Mouse (Mus musculus): ENCODE data around the gene Rab40c.

DNA sequence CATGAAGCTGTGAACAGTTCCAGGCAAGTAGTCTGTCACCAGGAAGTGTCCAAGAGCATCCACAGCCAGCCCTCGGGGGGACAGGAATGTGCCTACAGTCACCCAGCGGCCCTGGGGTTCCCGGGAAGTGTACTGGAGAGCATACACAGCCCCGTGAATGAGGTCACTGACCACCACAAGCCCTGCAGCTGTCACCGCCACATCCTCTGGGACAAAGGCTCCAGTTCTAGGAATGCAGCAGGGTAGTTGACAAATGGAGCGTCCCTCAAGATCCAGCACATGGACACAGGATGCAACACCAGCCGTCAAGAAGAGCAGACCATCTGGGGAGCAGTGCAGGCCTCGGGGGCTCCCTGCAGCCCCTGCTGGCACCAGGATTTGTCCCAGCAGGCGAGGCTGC, 24.2 kb upstream of the Rab40c start:
- TF ChIP-seq CTCF (IDR thresholded peaks at IDR 0.05; ENCODE audit: low read depth, low read length) = no peak
- TF ChIP-seq POLR2A (IDR thresholded peaks at IDR 0.05; ENCODE audit: extremely low read depth, insufficient read depth, low read length) = no peak

Data from liver, adult 2 months (tissue).